Mouse (Mus musculus): Measurements from ENCODE around the gene Gm28363. TPM values are rescaled to one million over a fixed set of nuclear protein-coding genes. Genes with fewer than 3 reads are reported as not detected.

Gene Gm28363
- polyA plus RNA-seq (2014; fragmentation: Illumina TruSeq; extraction: RNeasy Lipid Tissue Mini Kit (QIAGEN cat#74804); ENCODE audit: low read depth, low replicate concordance) = not detected

DNA sequence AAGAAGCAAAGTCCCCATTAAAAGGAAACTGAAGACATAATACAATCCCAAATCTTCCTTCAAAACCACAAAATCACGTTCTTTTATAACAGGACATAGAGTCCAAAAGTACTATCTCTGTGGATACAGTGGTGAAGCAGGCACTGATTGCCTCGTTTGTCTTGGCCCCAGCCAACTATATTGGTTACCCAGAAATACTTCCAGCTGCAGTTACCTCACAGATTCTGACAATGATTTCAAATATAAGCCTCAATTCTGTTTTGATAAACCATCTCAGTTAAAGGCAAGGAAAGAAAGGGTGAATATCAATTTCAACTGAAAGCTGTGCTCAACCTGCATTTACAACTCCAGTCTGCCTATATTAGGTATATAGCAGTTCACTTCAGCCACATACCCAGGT lies at the start of gene Gm28363:
TSS of gene Gm28363 (plus strand) at position 301 of the 400 bp plus-strand sequence.

Other genes starting within 250 kb of the Gm28363 start
- not detected for gene B020011L13Rik, start 84.0 kb downstream of the Gm28363 start, polyA plus RNA-seq (2014; fragmentation: Illumina TruSeq; extraction: RNeasy Lipid Tissue Mini Kit (QIAGEN cat#74804); ENCODE audit: low read depth, low replicate concordance)
- gene Gm28360, start 132.9 kb downstream of the Gm28363 start, polyA plus RNA-seq (2014; fragmentation: Illumina TruSeq; extraction: RNeasy Lipid Tissue Mini Kit (QIAGEN cat#74804); ENCODE audit: low read depth, low replicate concordance) = not detected
- not detected for gene Gm28168, start 230.9 kb downstream of the Gm28363 start, polyA plus RNA-seq (2014; fragmentation: Illumina TruSeq; extraction: RNeasy Lipid Tissue Mini Kit (QIAGEN cat#74804); ENCODE audit: low read depth, low replicate concordance)

Data from sigmoid colon, adult 10 weeks (tissue).